Mouse (Mus musculus): ENCODE measurements around the gene Cit. TPM values are rescaled to one million over a fixed set of nuclear protein-coding genes. Genes with fewer than 3 reads are reported as not detected.
A peak's percentile ranks its signal among the peaks of the same experiment; 100 is the strongest.

Gene Cit
- total and polyA plus RNA-seq, 3 experiments, result 21.5 to 32.9 (median 24.1) TPM

DNA sequence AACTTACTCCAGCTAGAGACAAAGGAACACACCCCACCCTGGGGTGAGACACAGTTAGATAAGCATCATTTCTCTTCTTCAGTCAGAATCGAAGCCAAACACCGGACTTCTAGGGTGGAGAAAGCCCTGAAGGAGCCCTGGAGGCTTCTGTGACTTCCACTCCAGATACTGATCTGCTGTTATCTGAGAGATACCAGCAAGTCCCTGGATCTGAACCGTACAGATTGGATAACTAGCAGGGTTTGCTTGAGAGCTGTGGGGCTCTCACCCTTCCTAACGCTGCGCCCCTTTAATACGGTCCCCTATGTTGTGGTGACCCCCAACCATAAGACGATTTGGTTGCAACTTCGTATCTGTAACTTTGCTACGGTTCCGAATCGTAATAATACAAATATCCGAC lies 177.1 kb downstream of the Cit start (continued):
- TF ChIP-seq CTCF (IDR thresholded peaks at IDR 0.05 in 2 of 3, conservative IDR thresholded peaks at IDR 0.05 in 1 of 3; ENCODE audit: control insufficient read depth in 1 of 3, insufficient read depth in 1 of 3, low read depth in 2 of 3, low read length in 3 of 3, poor library complexity in 1 of 3, severe bottlenecking in 1 of 3), result no peak

DNA sequence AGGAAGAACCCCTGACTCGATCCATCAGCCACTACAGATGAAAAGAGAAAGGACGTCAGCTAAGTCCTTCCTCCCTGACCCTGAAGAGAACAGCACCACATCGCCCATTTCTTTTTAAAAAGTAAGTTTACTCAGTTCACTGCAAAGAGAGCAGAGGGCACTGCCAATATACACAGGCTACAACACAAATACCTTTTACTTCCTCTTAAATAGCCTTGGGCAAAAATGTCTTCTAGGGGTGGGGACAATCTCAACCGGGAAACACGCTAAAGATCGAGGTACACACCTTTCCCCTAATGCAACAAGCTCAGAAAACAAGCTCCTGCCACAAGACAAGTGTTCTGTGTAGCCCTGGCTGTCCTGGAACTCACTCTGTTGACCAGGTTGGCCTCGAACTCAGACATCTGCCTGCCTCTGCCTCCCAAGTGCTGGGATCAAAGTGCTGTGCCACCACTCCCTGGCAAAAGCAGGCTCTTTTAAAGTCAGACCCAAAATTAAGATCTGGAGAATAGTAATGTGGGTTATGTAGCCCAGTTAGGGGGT lies 177.7 kb downstream of the Cit start:
- no peaks in the 10 kb centered on the region for H3K9me3 ChIP-seq (replicated peaks; ENCODE audit: insufficient read depth, low read length)
- H3K4me3 ChIP-seq (ENCODE audit: control insufficient read depth in 1 of 2, insufficient read depth in 1 of 2, low read depth in 2 of 2, low read length in 2 of 2), result peak overlapping the region; percentile 72 to 98
- H3K36me3 ChIP-seq (ENCODE audit: control insufficient read depth in 1 of 2, insufficient read depth in 2 of 2, low read length in 2 of 2), result peaks cover 22 to 45% of the 10 kb centered on the region in 2 experiments
- TF ChIP-seq CHD2 (IDR thresholded peaks at IDR 0.05; ENCODE audit: low read length) (no peak), ETS1 (IDR thresholded peaks at IDR 0.05; ENCODE audit: low read depth, low read length) (peak; percentile 28; the same call in 1 of the 2 replicates), SIN3A (IDR thresholded peaks at IDR 0.05; ENCODE audit: low read length) (no peak), UBTF (IDR thresholded peaks at IDR 0.05; ENCODE audit: borderline replicate concordance, insufficient read depth, low read depth, low read length) (no peak), POLR2A (IDR thresholded peaks at IDR 0.05; ENCODE audit: control insufficient read depth in 1 of 2, insufficient read depth in 1 of 2, low read depth in 1 of 2, low read length in 2 of 2, poor library complexity in 1 of 2) (no peak), MAFK (IDR thresholded peaks at IDR 0.05; ENCODE audit: borderline replicate concordance, low read depth, low read length) (no peak), KAT2A (conservative IDR thresholded peaks at IDR 0.05; ENCODE audit: low read depth, low read length) (no peak), MAZ (IDR thresholded peaks at IDR 0.05; ENCODE audit: low read depth, low read length) (0 out of 2 replicates have a peak, but pooled peaks have one; percentile 15), JUND (IDR thresholded peaks at IDR 0.05; ENCODE audit: low read depth, low read length) (no peak), TBP (IDR thresholded peaks at IDR 0.05; ENCODE audit: low read depth, low read length) (0 out of 2 replicates have a peak, but pooled peaks have one; percentile 8), ZKSCAN1 (IDR thresholded peaks at IDR 0.05; ENCODE audit: low read depth, low read length) (no peak), CHD1 (IDR thresholded peaks at IDR 0.05; ENCODE audit: low read depth, low read length) (no peak), MEF2A (IDR thresholded peaks at IDR 0.05; ENCODE audit: extremely low read depth, insufficient replicate concordance, low read depth, low read length, poor library complexity, severe bottlenecking) (no peak)
- peak overlapping the region; percentile 94 for H3K9ac ChIP-seq (ENCODE audit: control insufficient read depth, low read depth, low read length, poor library complexity, severe bottlenecking)
- H3K79me2 ChIP-seq (ENCODE audit: control insufficient read depth, insufficient read depth, low read length, poor library complexity), result peaks cover 33% of the 10 kb centered on the region
- no peaks in the 10 kb centered on the region for H3K27me3 ChIP-seq (ENCODE audit: control insufficient read depth in 1 of 2, insufficient read depth in 2 of 2, low read length in 2 of 2)
- peak; percentile 74 for DNase-seq (ENCODE audit: low read depth, low spot score)
- H3K4me1 ChIP-seq (ENCODE audit: control insufficient read depth in 1 of 2, insufficient read depth in 2 of 2, low read length in 2 of 2), result peaks cover 20 to 43% of the 10 kb centered on the region in 2 experiments
- H3K27ac ChIP-seq (ENCODE audit: control insufficient read depth, low read depth, low read length), result peak overlapping the region; percentile 96

DNA sequence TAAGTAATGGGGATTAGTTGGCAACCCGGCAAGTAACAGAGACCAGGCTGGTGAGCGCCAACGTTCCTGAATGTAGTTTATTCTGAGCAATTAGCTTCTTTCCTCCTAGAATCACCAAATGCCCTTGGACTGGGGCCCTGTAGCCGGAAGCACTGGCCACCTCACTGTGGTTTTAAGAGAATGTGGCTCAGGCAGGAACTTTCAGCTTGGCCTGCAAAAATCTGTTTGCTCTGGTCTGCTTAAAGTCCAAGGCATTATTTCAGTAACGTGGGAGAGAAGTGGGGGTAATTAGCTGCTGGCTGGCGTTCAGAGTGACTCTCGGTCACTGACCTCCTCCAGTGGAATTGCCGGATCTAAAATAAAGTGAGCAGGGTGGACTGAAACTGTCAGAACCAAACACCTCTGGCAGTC lies 178.2 kb downstream of the Cit start:
- peak overlapping the region; percentile 72 to 98 for H3K4me3 ChIP-seq (ENCODE audit: control insufficient read depth in 1 of 2, insufficient read depth in 1 of 2, low read depth in 2 of 2, low read length in 2 of 2)
- TF ChIP-seq POLR2AphosphoS2 (IDR thresholded peaks at IDR 0.05; ENCODE audit: low read length) (no peak), MAFK (IDR thresholded peaks at IDR 0.05; ENCODE audit: borderline replicate concordance, low read depth, low read length) (no peak), JUND (IDR thresholded peaks at IDR 0.05; ENCODE audit: low read depth, low read length) (no peak), KAT2A (conservative IDR thresholded peaks at IDR 0.05; ENCODE audit: low read depth, low read length) (no peak), SMC3 (IDR thresholded peaks at IDR 0.05; ENCODE audit: low read depth, low read length) (no peak), POLR2AphosphoS5 (IDR thresholded peaks at IDR 0.05; ENCODE audit: borderline replicate concordance, low read depth, low read length) (no peak), CHD2 (IDR thresholded peaks at IDR 0.05; ENCODE audit: low read length) (no peak), NRF1 (IDR thresholded peaks at IDR 0.05; ENCODE audit: insufficient read depth, low read depth, low read length, poor library complexity, severe bottlenecking) (no peak), MYB (IDR thresholded peaks at IDR 0.05; ENCODE audit: low read depth, low read length) (no peak), TBP (IDR thresholded peaks at IDR 0.05; ENCODE audit: low read depth, low read length) (no peak; the same call in 1 of the 2 replicates), HCFC1 (IDR thresholded peaks at IDR 0.05; ENCODE audit: low read depth, low read length) (no peak), MAZ (IDR thresholded peaks at IDR 0.05; ENCODE audit: low read depth, low read length) (no peak), ELF1 (IDR thresholded peaks at IDR 0.05; ENCODE audit: low read depth, low read length) (no peak)
- H3K9me3 ChIP-seq (replicated peaks; ENCODE audit: insufficient read depth, low read length), result no peaks in the 10 kb centered on the region
- H3K27me3 ChIP-seq (ENCODE audit: control insufficient read depth in 1 of 2, insufficient read depth in 2 of 2, low read length in 2 of 2), result no peaks in the 10 kb centered on the region
- peaks cover 33% of the 10 kb centered on the region for H3K79me2 ChIP-seq (ENCODE audit: control insufficient read depth, insufficient read depth, low read length, poor library complexity)
- H3K36me3 ChIP-seq (ENCODE audit: control insufficient read depth in 1 of 2, insufficient read depth in 2 of 2, low read length in 2 of 2), result peaks cover 19 to 51% of the 10 kb centered on the region in 2 experiments
- peaks cover 21 to 48% of the 10 kb centered on the region in 2 experiments for H3K4me1 ChIP-seq (ENCODE audit: control insufficient read depth in 1 of 2, insufficient read depth in 2 of 2, low read length in 2 of 2)
- peak overlapping the region; percentile 94 for H3K9ac ChIP-seq (ENCODE audit: control insufficient read depth, low read depth, low read length, poor library complexity, severe bottlenecking)
- peak; percentile 60 for DNase-seq (ENCODE audit: low read depth, low spot score)
- H3K27ac ChIP-seq (ENCODE audit: control insufficient read depth, low read depth, low read length), result peak overlapping the region; percentile 96

Data from MEL (cell line).